ENCODE assay signal across 11 mouse cellular contexts in the genomic region with DNA sequence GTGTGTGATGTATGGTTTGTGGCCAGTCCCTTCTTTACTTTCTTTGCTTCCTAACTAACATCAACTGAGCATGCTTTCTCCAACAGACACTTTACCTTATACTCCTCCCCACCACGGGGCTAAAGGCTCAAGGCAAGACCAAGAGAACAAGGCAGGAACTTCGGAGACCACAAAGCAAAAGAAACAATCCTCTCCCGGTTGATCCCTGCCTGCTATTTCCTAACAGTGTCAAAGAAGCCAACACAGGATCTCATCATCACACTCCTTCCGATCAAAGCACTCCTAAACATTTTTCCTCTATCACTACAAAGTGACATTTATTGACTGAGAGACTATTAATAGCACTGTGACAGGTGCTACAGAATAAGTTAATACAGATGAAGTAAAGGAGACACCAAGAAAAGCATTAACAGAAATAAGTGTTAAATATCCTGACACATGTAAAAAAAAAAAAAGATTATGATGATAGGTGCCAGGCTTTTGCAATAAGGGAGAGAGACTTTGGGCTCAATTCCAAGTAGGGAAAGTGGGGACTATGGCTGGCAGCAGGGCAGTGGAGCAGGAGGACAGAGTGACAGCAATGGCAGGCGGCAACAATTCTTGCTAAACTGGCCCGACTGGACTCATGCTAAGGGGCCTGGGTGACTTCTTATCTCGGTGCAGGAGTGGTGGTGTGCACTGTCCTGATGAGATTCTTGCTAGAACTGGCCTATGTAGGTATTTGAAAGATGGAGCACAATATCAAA.
DNase-seq lines count a peak whose midpoint lies in the region; ATAC-seq and TF ChIP-seq lines count a peak whose summit lies in the region.
"Had no signal": no experiment of that assay in that cellular context is flagged by ENCODE, and none has a peak within 500 bp of the region (broad histone marks: within the 10 kb centered on the region; RNA-seq: fewer than 3 reads in every experiment).

No protein-coding gene starts in this region.

- no peaks in the 10 kb centered on the region for H3K9me3 ChIP-seq in heart, embryonic 14.5 days (ENCODE audit: control insufficient read depth, low read length)
- H3K9me3 ChIP-seq in liver, embryonic 15.5 days (replicated peaks), result no peaks in the 10 kb centered on the region
- no peaks in the 10 kb centered on the region for H3K9me3 ChIP-seq in stomach, embryonic 16.5 days (replicated peaks; ENCODE audit: control insufficient read depth, low read length)
- H3K9me3 ChIP-seq: neural tube, embryonic 12.5 days had no signal

- intact Hi-C loops in gastrocnemius, adult 2 months (cut with DNase I), result no loop called here

- H3K4me2 ChIP-seq in heart, embryonic 14.5 days (ENCODE audit: low read length), result peak overlapping the region; percentile 52
- 0 out of 2 replicates have a peak overlapping the region, but pooled peaks have one; percentile 2 for H3K4me2 ChIP-seq in liver, embryonic 15.5 days
- no peak overlapping the region for H3K4me2 ChIP-seq in stomach, embryonic 16.5 days (ENCODE audit: low read depth, low read length)
- H3K4me2 ChIP-seq: neural tube, embryonic 12.5 days had no signal

- DNase-seq in urinary bladder, postnatal 14 days (ENCODE audit: low spot score), result peak; percentile 63
- no peak for DNase-seq in urinary bladder, postnatal 4 days (ENCODE audit: low spot score in 2 of 2)
- no peak for DNase-seq in cerebellum, adult 18-20 months
- no peak for DNase-seq in T-cell, adult 2 months (ENCODE audit: low spot score)
- DNase-seq in gastrocnemius, adult 2 months, result no peak
- DNase-seq: thymus, postnatal 4 days had no signal

- peak overlapping the region; percentile 59 to 75 for H3K27ac ChIP-seq in heart, embryonic 14.5 days (replicated peaks in 1 of 2; ENCODE audit: control insufficient read depth in 1 of 2, insufficient read depth in 1 of 2, low read depth in 2 of 2, low read length in 2 of 2)
- H3K27ac ChIP-seq in liver, embryonic 15.5 days (replicated peaks), result no peak overlapping the region
- H3K27ac ChIP-seq in stomach, embryonic 16.5 days (ENCODE audit: low read length), result no peak overlapping the region
- no peak overlapping the region for H3K27ac ChIP-seq in gastrocnemius, adult 2 months
- H3K27ac ChIP-seq: neural tube, embryonic 12.5 days had no signal

- peak overlapping the region; percentile 4 for H3K9ac ChIP-seq in heart, embryonic 14.5 days (ENCODE audit: low read length)
- 0 out of 2 replicates have a peak overlapping the region, but pooled peaks have one; percentile 1 for H3K9ac ChIP-seq in liver, embryonic 15.5 days
- no peak overlapping the region for H3K9ac ChIP-seq in stomach, embryonic 16.5 days (ENCODE audit: low read length)
- H3K9ac ChIP-seq: neural tube, embryonic 12.5 days had no signal

- H3K4me1 ChIP-seq in heart, embryonic 14.5 days (ENCODE audit: control insufficient read depth in 2 of 2, insufficient read depth in 2 of 2, low read length in 2 of 2), result peaks cover 17 to 27% of the 10 kb centered on the region in 2 experiments
- H3K4me1 ChIP-seq in liver, embryonic 15.5 days (replicated peaks), result peaks cover 13% of the 10 kb centered on the region
- peaks cover 2% of the 10 kb centered on the region for H3K4me1 ChIP-seq in stomach, embryonic 16.5 days (ENCODE audit: control insufficient read depth, insufficient read depth, low read length)
- H3K4me1 ChIP-seq: neural tube, embryonic 12.5 days had no signal

- 16% methylated on average over 7 of the region's 7 CpGs for WGBS in heart, embryonic 14.5 days
- 24% methylated on average over 7 of the region's 7 CpGs for WGBS in liver, embryonic 15.5 days (ENCODE audit: insufficient replicate concordance)
- 32% methylated on average over 7 of the region's 7 CpGs for WGBS in stomach, embryonic 16.5 days

- no peak for TF ChIP-seq CTCF in gastrocnemius, adult 2 months (IDR thresholded peaks at IDR 0.05)

- H3K4me3 ChIP-seq in heart, embryonic 14.5 days (ENCODE audit: control insufficient read depth in 1 of 2, insufficient read depth in 1 of 2, low read depth in 1 of 2, low read length in 2 of 2), result no peak overlapping the region; a peak in 1 of 4 replicates
- H3K4me3 ChIP-seq in liver, embryonic 15.5 days (replicated peaks), result no peak overlapping the region
- no peak overlapping the region for H3K4me3 ChIP-seq in stomach, embryonic 16.5 days (replicated peaks; ENCODE audit: low read length)
- no peak overlapping the region for H3K4me3 ChIP-seq in gastrocnemius, adult 2 months
- H3K4me3 ChIP-seq: neural tube, embryonic 12.5 days had no signal

- no peaks in the 10 kb centered on the region for H3K27me3 ChIP-seq in heart, embryonic 14.5 days (ENCODE audit: control insufficient read depth, insufficient read depth, low read length)
- no peaks in the 10 kb centered on the region; the same call in 1 of the 2 replicates for H3K27me3 ChIP-seq in liver, embryonic 15.5 days
- H3K27me3 ChIP-seq in stomach, embryonic 16.5 days (ENCODE audit: control insufficient read depth, insufficient read depth, low read length), result no peaks in the 10 kb centered on the region
- H3K27me3 ChIP-seq: neural tube, embryonic 12.5 days had no signal

- no peaks in the 10 kb centered on the region for H3K36me3 ChIP-seq in heart, embryonic 14.5 days (ENCODE audit: control insufficient read depth, insufficient read depth, low read length)
- H3K36me3 ChIP-seq in liver, embryonic 15.5 days (replicated peaks), result no peaks in the 10 kb centered on the region
- H3K36me3 ChIP-seq in stomach, embryonic 16.5 days (ENCODE audit: control insufficient read depth, insufficient read depth, low read length), result no peaks in the 10 kb centered on the region
- H3K36me3 ChIP-seq: neural tube, embryonic 12.5 days had no signal

- ATAC-seq in heart, embryonic 14.5 days (ENCODE audit: insufficient number of reproducible peaks, insufficient read depth, low FRiP score, low read depth), result 0 out of 2 replicates have a peak, but pooled peaks have one; percentile 37
- ATAC-seq in liver, embryonic 15.5 days (ENCODE audit: insufficient read depth), result peak; percentile 90
- peak; percentile 87 for ATAC-seq in stomach, embryonic 16.5 days (ENCODE audit: insufficient read depth, low FRiP score)
- ATAC-seq: inflammation-experienced regulatory T-cells, adult 6 months had no signal

Comparison
In these comparisons a context has a peak if more than half of its experiments do, and no peak if none do; other contexts are left out.
1. ATAC-seq: peak in every context shown above with its lines; median percentile 90 in liver, embryonic 15.5 days; 87 in stomach, embryonic 16.5 days; 37 in heart, embryonic 14.5 days.
2. H3K27ac ChIP-seq: peak in heart, embryonic 14.5 days (2 of 2); none in liver, embryonic 15.5 days (single experiment), stomach, embryonic 16.5 days (single experiment) and gastrocnemius, adult 2 months (single experiment).